Mouse (Mus musculus) hindbrain, embryonic 14.5 days (tissue): Measurements from ENCODE around the gene Poglut1. TPM values are rescaled to one million over a fixed set of nuclear protein-coding genes. Genes with fewer than 3 reads are reported as not detected.
A peak's percentile ranks its signal among the peaks of the same experiment; 100 is the strongest.

Experiments
- ATAC-seq: fragments of 200-750 bp; cut with Nextera tagmentation; 2 replicates; pipeline ENCODE4 v1.8.0; 2017; ENCODE audit warnings: moderate number of reproducible peaks, mild to moderate bottlenecking, moderate TSS enrichment, moderate library complexity; ENCODE audit not compliant: low FRiP score
- DNase-seq: peaks from one replicate; pipeline ENCODE4 v3.0.0-alpha.2; 2015; ENCODE audit warnings: low spot score
- H3K27ac ChIP-seq: fragments of 300-500 bp; sonication (generic); 2 replicates; pipeline ENCODE4 v1.5.1; 2014; ENCODE audit warnings: mild to moderate bottlenecking, moderate library complexity
- H3K27me3 ChIP-seq: fragments of 300-500 bp; sonication (generic); 2 replicates; pipeline ENCODE4 v1.6.1; 2014; ENCODE audit warnings: mild to moderate bottlenecking, low read length, mixed read lengths; ENCODE audit not compliant: control insufficient read depth, insufficient read depth
- H3K36me3 ChIP-seq: fragments of 300-500 bp; sonication (generic); replicated peaks from 2 replicates; pipeline ENCODE4 v1.6.1; 2014; ENCODE audit not compliant: control insufficient read depth, insufficient read depth
- H3K4me1 ChIP-seq: fragments of 300-500 bp; sonication (generic); replicated peaks from 2 replicates; pipeline ENCODE4 v1.6.1; 2014; ENCODE audit warnings: antibody characterized with exemption, low read length, mixed read lengths; ENCODE audit not compliant: control insufficient read depth, insufficient read depth
- H3K4me2 ChIP-seq: fragments of 300-500 bp; sonication (generic); replicated peaks from 2 replicates; pipeline ENCODE4 v1.6.1; 2014; ENCODE audit warnings: mild to moderate bottlenecking, moderate library complexity
- H3K4me3 ChIP-seq: fragments of 300-500 bp; sonication (generic); replicated peaks from 2 replicates; pipeline ENCODE4 v1.5.1; 2014; ENCODE audit warnings: mild to moderate bottlenecking, low read length
- H3K9ac ChIP-seq: fragments of 300-500 bp; sonication (generic); 2 replicates; pipeline ENCODE4 v1.6.1; 2014
- H3K9me3 ChIP-seq: fragments of 300-500 bp; sonication (generic); 2 replicates; pipeline ENCODE4 v1.6.1; 2016; ENCODE audit warnings: low read length; ENCODE audit not compliant: control insufficient read depth
- WGBS: fragments of 180-500 bp; shearing (Covaris S2); extraction: QIAGEN DNeasy Blood & Tissue Kit; methylation state at CpG from one replicate; pipeline ENCODE4 v1.1.7; 2014; 5-methylcytosine and 5-hydroxymethylcytosine counted together
- polyA plus RNA-seq: library from polyadenylated mRNA; unstranded; fragments of >200 nt; fragmentation: Nextera tagmentation; extraction: Ambion mirVana; gene quantifications from 2 replicates; pipeline ENCODE4 v1.2.1, GENCODE M21; 2014

Gene Poglut1
- polyA plus RNA-seq, 1 experiment from 2014 or later, result 53.6 TPM

DNA sequence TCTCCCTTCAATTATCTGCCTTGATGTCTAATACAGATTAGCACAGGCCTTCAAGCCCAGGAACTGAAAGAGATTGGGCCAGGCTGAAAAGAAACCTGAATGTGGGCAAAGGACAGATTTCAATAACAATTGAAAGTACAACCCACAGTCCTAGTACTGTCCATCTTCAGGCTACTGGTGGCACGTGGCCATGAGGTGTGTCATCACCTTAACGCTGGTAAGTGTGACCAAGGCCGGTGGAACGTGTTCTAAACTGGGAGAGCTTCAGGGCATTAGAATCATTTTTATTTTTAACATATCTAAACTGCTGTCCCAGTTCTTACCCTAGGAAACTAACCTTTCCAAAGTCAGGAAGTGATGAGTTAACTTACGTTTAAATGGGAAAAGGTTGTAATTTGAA is 37.1 kb upstream of the Poglut1 start:
- H3K9ac ChIP-seq, result no peak overlapping the region
- H3K4me1 ChIP-seq, result no peaks in the 10 kb centered on the region
- H3K4me2 ChIP-seq, result no peak overlapping the region
- H3K27me3 ChIP-seq, result no peaks in the 10 kb centered on the region
- no peaks in the 10 kb centered on the region for H3K9me3 ChIP-seq
- no peak overlapping the region for H3K4me3 ChIP-seq
- no peak for ATAC-seq
- DNase-seq, result no peak
- H3K36me3 ChIP-seq, result peaks cover 87% of the 10 kb centered on the region
- H3K27ac ChIP-seq, result no peak overlapping the region
- 95% methylated on average over 5 of the region's 5 CpGs for WGBS

DNA sequence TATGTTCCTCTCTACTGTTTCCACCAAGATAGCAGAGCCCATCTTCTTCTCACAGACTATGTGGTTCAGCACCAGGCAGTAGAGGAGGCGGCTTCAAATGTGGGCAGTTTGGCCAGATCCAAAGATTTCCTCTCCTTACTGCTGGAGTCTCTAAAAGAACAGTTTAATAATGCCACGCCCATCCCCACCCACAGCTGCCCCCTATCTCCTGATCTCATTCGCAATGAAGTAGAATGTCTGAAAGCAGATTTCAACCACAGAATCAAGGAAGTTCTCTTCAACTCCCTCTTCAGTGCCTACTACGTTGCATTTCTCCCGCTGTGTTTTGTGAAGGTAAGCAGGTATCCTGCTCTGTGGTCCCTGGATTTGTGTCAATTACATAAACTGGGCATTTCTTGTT is 35.1 kb upstream of the Poglut1 start:
- Histone ChIP-seq H3K4me1 (no peaks in the 10 kb centered on the region), H3K36me3 (peaks cover 77% of the 10 kb centered on the region), H3K9me3 (no peaks in the 10 kb centered on the region), H3K27ac (no peak overlapping the region), H3K4me3 (no peak overlapping the region), H3K4me2 (no peak overlapping the region), H3K27me3 (no peaks in the 10 kb centered on the region), H3K9ac (no peak overlapping the region)
- ATAC-seq (no peak), DNase-seq (no peak)
- 92% methylated on average over 5 of the region's 5 CpGs for WGBS

- Histone ChIP-seq H3K27me3 (no peaks in the 10 kb centered on the region), H3K4me2 (no peak overlapping the region), H3K9me3 (no peaks in the 10 kb centered on the region), H3K9ac (no peak overlapping the region), H3K4me3 (no peak overlapping the region), H3K36me3 (peaks cover 75% of the 10 kb centered on the region), H3K27ac (no peak overlapping the region), H3K4me1 (no peaks in the 10 kb centered on the region)
- 93% methylated on average over 7 of the region's 7 CpGs for WGBS
- no peak for ATAC-seq
- DNase-seq, result no peak
Measured at GRCm38 (mm10) chr16:38584761-38585160, 34.7 kb upstream of the Poglut1 start.

- Histone ChIP-seq H3K9me3 (no peaks in the 10 kb centered on the region), H3K36me3 (peaks cover 81% of the 10 kb centered on the region), H3K27ac (no peak overlapping the region), H3K4me1 (no peaks in the 10 kb centered on the region), H3K27me3 (no peaks in the 10 kb centered on the region), H3K4me2 (no peak overlapping the region), H3K9ac (no peak overlapping the region), H3K4me3 (no peak overlapping the region)
- ATAC-seq, result no peak
- no peak for DNase-seq
- WGBS, result 97% methylated on average over 3 of the region's 3 CpGs
Measured at GRCm38 (mm10) chr16:38571481-38571880, 21.4 kb upstream of the Poglut1 start.

GRCm38 (mm10) chr16:38568192-38568591 is 18.1 kb upstream of the Poglut1 start:
- ATAC-seq (no peak), DNase-seq (no peak)
- Histone ChIP-seq H3K9me3 (no peaks in the 10 kb centered on the region), H3K27me3 (no peaks in the 10 kb centered on the region), H3K36me3 (peaks cover 58% of the 10 kb centered on the region), H3K9ac (no peak overlapping the region), H3K27ac (no peak overlapping the region), H3K4me1 (peaks cover 10% of the 10 kb centered on the region), H3K4me3 (no peak overlapping the region), H3K4me2 (no peak overlapping the region)
- 97% methylated on average over 5 of the region's 5 CpGs for WGBS

- H3K4me3 ChIP-seq, result peak overlapping the region; percentile 76
- ATAC-seq, result no peak
Measured at GRCm38 (mm10) chr16:38563516-38563915, 13.5 kb upstream of the Poglut1 start.

GRCm38 (mm10) chr16:38562968-38563327 is 12.9 kb upstream of the Poglut1 start:
- H3K4me2 ChIP-seq, result peak overlapping the region; percentile 58
- peaks cover 8% of the 10 kb centered on the region for H3K36me3 ChIP-seq
- H3K9ac ChIP-seq, result peak overlapping the region; percentile 84
- DNase-seq (no peak), ATAC-seq (peak; percentile 79; the same call in 1 of the 2 replicates)
- peaks cover 7% of the 10 kb centered on the region; the same call in 1 of the 2 replicates for H3K27me3 ChIP-seq
- H3K9me3 ChIP-seq, result no peaks in the 10 kb centered on the region
- 0% methylated on average over 25 of the region's 25 CpGs for WGBS
- peaks cover 10% of the 10 kb centered on the region for H3K4me1 ChIP-seq
- H3K4me3 ChIP-seq, result peak overlapping the region; percentile 76
- peak overlapping the region; percentile 81 for H3K27ac ChIP-seq

More at GRCm38 (mm10) chr16:38563516-38563915, 13.5 kb upstream of the Poglut1 start:
- H3K27ac ChIP-seq, result no peak overlapping the region
- peak overlapping the region; percentile 84 for H3K9ac ChIP-seq
- DNase-seq, result no peak
- H3K4me2 ChIP-seq, result peak overlapping the region; percentile 58
- H3K27me3 ChIP-seq, result peaks cover 7% of the 10 kb centered on the region; the same call in 1 of the 2 replicates
- H3K4me1 ChIP-seq, result peaks cover 10% of the 10 kb centered on the region
- 41% methylated on average over 10 of the region's 10 CpGs for WGBS
- peaks cover 14% of the 10 kb centered on the region for H3K36me3 ChIP-seq
- no peaks in the 10 kb centered on the region for H3K9me3 ChIP-seq

DNA sequence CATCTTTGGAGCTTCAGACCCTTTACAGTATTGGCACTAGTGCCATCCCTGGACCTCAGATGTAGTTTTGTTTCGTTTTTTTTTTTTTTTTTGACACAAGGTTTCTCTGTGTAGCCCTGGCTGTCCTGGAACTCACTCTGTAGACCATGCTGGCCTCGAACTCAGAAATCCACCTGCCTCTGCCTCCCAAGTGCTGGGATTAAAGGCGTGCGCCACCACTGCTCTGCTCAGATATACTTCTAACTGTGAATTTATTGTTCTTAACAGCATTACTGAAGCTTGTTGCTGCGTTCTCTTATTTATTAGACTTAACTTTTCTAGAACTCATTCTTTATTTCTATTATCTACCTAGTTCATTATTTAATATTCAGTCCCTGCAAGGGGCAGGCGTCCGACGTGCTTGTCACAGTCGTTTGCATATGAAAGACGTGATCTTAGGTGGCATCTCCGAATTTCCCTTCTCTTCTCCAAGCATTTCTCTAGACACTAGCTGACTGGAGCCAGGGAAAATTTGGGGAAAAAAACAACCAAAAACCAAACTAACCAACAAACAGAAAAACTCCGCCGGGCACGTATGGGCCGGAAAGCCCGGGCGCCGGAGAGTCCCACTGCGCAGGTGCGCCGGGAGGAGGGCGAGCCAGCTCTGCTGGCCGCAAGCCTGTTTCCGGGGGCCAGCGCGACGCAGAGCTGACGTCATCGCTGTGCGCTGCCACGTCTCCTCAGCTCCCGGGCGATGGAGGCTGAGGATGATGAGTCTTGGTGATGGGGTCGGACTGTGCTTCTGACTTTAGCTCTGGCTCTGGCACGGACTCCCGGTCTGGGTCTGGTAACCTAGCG is 12.3 kb upstream of the Poglut1 start:
- Histone ChIP-seq H3K4me1 (peaks cover 10% of the 10 kb centered on the region), H3K36me3 (peaks cover 4% of the 10 kb centered on the region; the same call in 1 of the 2 replicates), H3K4me2 (peak overlapping the region; percentile 58), H3K4me3 (peak overlapping the region; percentile 76), H3K9me3 (no peaks in the 10 kb centered on the region), H3K9ac (peak overlapping the region; percentile 84), H3K27me3 (peaks cover 7% of the 10 kb centered on the region; the same call in 1 of the 2 replicates), H3K27ac (peak overlapping the region; percentile 81)
- ATAC-seq (peak; percentile 99), DNase-seq (peak; percentile 99)
- 7% methylated on average over 37 of the region's 37 CpGs for WGBS

DNA sequence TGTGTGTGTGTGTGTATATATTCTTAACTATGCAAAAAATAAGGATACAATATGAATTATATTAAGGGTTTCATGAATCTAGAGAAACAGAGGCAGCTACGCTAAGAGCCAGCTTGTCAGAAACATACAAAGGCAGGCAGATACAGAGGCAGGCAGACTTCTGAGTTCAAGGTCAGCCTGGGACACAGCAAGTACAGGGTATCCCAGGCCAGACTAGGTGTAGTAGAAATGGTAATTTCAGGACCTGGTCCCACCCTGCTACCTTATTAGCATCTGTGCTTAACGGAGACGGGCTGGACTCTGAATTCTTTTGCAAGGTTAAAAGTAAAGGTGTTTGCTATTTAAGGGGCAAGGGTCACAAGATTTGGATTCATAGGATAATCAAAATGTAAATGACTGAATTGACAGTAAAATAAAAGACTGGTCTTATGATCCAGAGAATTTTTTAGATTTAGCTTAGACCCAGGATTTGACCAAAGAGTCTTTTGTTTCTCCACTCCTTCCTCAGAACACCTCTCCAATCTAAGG is 8.2 kb upstream of the Poglut1 start, which contains the start of gene Tmem39a:
Gene Tmem39a (plus strand): TSS at position 478 of the 528 bp plus-strand sequence.
- Histone ChIP-seq H3K27ac (no peak within 1 kb of the TSS), H3K4me1 (no peaks in the 10 kb centered on the region), H3K36me3 (no peaks in the 10 kb centered on the region), H3K4me3 (no peak within 1 kb of the TSS), H3K4me2 (no peak within 1 kb of the TSS), H3K9me3 (no peaks in the 10 kb centered on the region), H3K27me3 (peaks cover 23% of the 10 kb centered on the region), H3K9ac (no peak within 1 kb of the TSS)
- 80% methylated on average over 3 of the region's 3 CpGs for WGBS
- no peak for DNase-seq
- no peak for ATAC-seq
